Mouse (Mus musculus) embryonic facial prominence, embryonic 10.5 days (tissue): Measurements from ENCODE around the gene Fam189a1. TPM values are rescaled to one million over a fixed set of nuclear protein-coding genes. Genes with fewer than 3 reads are reported as not detected.
A peak's percentile ranks its signal among the peaks of the same experiment; 100 is the strongest.

Experiments used
- DNase-seq: peaks from one replicate; pipeline ENCODE4 v3.0.0-alpha.2; 2017; ENCODE audit warnings: low spot score
- H3K27ac ChIP-seq: fragments of 300-500 bp; sonication (generic); replicated peaks from 2 replicates; pipeline ENCODE4 v1.5.1; 2016; ENCODE audit warnings: mild to moderate bottlenecking
- H3K27me3 ChIP-seq: fragments of 300-500 bp; sonication (generic); replicated peaks from 2 replicates; pipeline ENCODE4 v1.6.1; 2016; ENCODE audit warnings: low read depth, mild to moderate bottlenecking; ENCODE audit not compliant: poor library complexity, severe bottlenecking
- H3K36me3 ChIP-seq: fragments of 300-500 bp; sonication (generic); replicated peaks from 2 replicates; pipeline ENCODE4 v1.6.1; 2016; ENCODE audit warnings: mild to moderate bottlenecking, moderate library complexity
- H3K4me1 ChIP-seq: fragments of 300-500 bp; sonication (generic); 2 replicates; pipeline ENCODE4 v1.6.1; 2016
- H3K4me3 ChIP-seq: fragments of 300-500 bp; sonication (generic); 2 replicates; pipeline ENCODE4 v1.5.1; 2016; ENCODE audit warnings: mild to moderate bottlenecking, moderate library complexity
- H3K9me3 ChIP-seq: fragments of 300-500 bp; sonication (generic); 2 replicates; pipeline ENCODE4 v1.6.1; 2016; ENCODE audit warnings: mild to moderate bottlenecking
- WGBS: fragments of 180-500 bp; shearing (Covaris S2); methylation state at CpG from one replicate; pipeline ENCODE4 v1.1.7; 2016; 5-methylcytosine and 5-hydroxymethylcytosine counted together
- polyA plus RNA-seq: library from polyadenylated mRNA; unstranded; fragments of >200 nt; fragmentation: Nextera tagmentation; extraction: Ambion mirVana; gene quantifications from 2 replicates; pipeline ENCODE4 v1.2.1, GENCODE M21; 2016

Gene Fam189a1
- polyA plus RNA-seq, 1 experiment from 2014 or later, result 0.60 TPM

DNA sequence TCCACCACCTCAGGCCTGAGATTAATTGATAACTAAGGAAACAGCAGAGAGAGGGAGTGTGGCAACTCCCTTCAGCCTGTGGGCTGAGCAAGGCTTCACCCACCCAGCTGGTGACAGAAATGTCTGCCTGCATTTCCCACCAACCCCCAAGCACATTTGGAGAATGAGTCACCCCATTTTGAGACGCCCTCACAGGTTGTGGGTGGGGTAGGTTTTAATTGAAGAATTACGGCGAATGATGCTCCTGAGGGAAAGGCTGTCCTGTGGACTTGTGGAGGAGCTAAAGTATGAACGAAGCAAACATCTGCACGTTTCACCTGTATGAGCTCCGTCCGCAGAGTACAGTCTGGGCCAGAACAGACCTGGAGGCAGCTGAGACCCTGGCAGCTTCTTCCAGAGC, 404.2 kb downstream of the Fam189a1 start:
- no peaks in the 10 kb centered on the region for H3K36me3 ChIP-seq
- no peak overlapping the region for H3K4me3 ChIP-seq
- DNase-seq, result no peak
- no peak overlapping the region for H3K27ac ChIP-seq
- H3K27me3 ChIP-seq, result no peaks in the 10 kb centered on the region
- no peaks in the 10 kb centered on the region for H3K9me3 ChIP-seq
- WGBS, result 93% methylated on average over 7 of the region's 7 CpGs
- peaks cover 8% of the 10 kb centered on the region for H3K4me1 ChIP-seq

- peak; percentile 80 for DNase-seq
- H3K27me3 ChIP-seq, result no peaks in the 10 kb centered on the region
- WGBS, result 35% methylated on average over 5 of the region's 5 CpGs
- no peak overlapping the region for H3K27ac ChIP-seq
- peaks cover 8% of the 10 kb centered on the region for H3K4me1 ChIP-seq
- no peaks in the 10 kb centered on the region for H3K9me3 ChIP-seq
- no peaks in the 10 kb centered on the region for H3K36me3 ChIP-seq
- no peak overlapping the region for H3K4me3 ChIP-seq
Measured at GRCm38 (mm10) chr7:64751465-64751864, 404.9 kb downstream of the Fam189a1 start.

DNA sequence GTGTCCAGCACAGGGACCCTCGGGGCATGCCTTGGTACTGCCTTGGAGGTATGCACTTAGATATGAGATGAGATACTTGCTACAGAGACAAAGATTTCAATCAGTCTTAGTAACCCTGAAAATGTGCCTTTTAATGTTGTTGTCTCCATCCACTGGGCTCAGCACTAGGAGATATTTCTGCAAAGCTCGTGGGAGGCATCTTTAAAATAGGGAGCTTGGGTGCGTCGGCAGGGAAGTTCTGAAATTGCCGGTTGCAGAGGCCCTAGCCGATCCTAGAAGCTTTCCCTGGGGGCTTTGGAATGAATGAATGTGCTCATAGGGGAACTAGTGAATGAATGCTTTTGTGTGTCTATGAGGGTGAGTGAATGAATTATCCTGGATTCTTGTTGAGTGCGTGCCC, 412.8 kb downstream of the Fam189a1 start:
- 89% methylated on average over 7 of the region's 7 CpGs for WGBS
- H3K9me3 ChIP-seq, result no peaks in the 10 kb centered on the region

GRCm38 (mm10) chr7:64741333-64742307, 414.8 kb downstream of the Fam189a1 start:
- Histone ChIP-seq H3K27ac (no peak overlapping the region), H3K36me3 (0 out of 2 replicates have a peak, but pooled peaks cover 2% of the 10 kb centered on the region), H3K27me3 (no peaks in the 10 kb centered on the region), H3K9me3 (no peaks in the 10 kb centered on the region), H3K4me3 (no peak overlapping the region), H3K4me1 (peaks cover 9% of the 10 kb centered on the region; the same call in 1 of the 2 replicates)
- peak; percentile 89 for DNase-seq
- 36% methylated on average over 8 of the region's 8 CpGs for WGBS

More for the DNA sequence above, 412.8 kb downstream of the Fam189a1 start:
- no peak overlapping the region for H3K4me3 ChIP-seq
- no peak for DNase-seq
- H3K27ac ChIP-seq, result no peak overlapping the region
- no peaks in the 10 kb centered on the region for H3K27me3 ChIP-seq
- H3K4me1 ChIP-seq, result peaks cover 6% of the 10 kb centered on the region; the same call in 1 of the 2 replicates
- 0 out of 2 replicates have a peak, but pooled peaks cover 2% of the 10 kb centered on the region for H3K36me3 ChIP-seq

- H3K27ac ChIP-seq, result no peak overlapping the region
Measured at GRCm38 (mm10) chr7:64739131-64739530, 417.2 kb downstream of the Fam189a1 start.

DNA sequence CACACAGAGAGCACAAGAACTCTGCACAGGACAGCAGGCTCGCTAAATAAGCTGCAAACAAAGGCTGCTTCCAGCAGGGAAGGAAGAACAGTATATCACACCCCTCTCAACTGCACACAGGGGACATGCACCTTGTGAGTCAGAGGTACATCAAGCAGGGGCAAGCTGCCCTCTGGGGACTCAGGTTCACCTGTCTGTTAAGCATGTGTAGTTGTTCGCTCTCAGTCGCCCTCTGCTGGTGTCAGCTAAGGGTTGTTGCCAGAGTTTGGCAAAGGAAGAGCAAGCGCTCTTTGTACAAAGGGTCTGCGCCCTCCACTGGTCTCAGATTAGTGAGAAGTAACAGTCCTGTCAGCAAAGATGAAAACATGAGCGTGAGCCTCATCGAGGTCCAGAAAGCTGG, 426.6 kb downstream of the Fam189a1 start:
- DNase-seq, result peak; percentile 73
- H3K4me1 ChIP-seq, result no peaks in the 10 kb centered on the region
- H3K27me3 ChIP-seq, result no peaks in the 10 kb centered on the region
- H3K4me3 ChIP-seq, result no peak overlapping the region
- H3K9me3 ChIP-seq, result no peaks in the 10 kb centered on the region
- 28% methylated on average over 7 of the region's 7 CpGs for WGBS
- H3K27ac ChIP-seq, result no peak overlapping the region
- no peaks in the 10 kb centered on the region for H3K36me3 ChIP-seq

More at GRCm38 (mm10) chr7:64739131-64739530, 417.2 kb downstream of the Fam189a1 start:
- Histone ChIP-seq H3K4me1 (peaks cover 9% of the 10 kb centered on the region; the same call in 1 of the 2 replicates), H3K4me3 (no peak overlapping the region), H3K9me3 (no peaks in the 10 kb centered on the region), H3K27me3 (no peaks in the 10 kb centered on the region), H3K36me3 (no peaks in the 10 kb centered on the region)
- no peak for DNase-seq
- WGBS, result 52% methylated on average over 11 of the region's 11 CpGs

DNA sequence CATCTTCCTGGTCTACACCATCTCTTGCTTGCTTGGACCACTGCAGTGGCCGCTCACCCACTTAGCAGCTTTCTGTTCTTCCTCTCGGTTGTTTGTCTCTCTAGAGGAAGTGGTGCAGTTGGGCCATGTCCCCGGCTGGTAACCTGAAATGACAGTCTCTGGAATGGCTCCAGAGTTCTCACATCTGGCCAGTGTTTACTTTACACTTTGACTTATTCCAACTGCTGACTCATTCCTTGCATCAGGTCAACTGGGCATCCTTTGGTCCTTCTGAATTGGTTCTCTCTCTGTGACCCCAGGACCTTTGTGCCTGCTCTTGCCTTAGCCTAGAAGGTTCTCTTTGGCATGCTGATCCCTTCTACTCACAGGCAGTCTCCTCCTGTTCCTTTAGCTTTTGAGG, 427.6 kb downstream of the Fam189a1 start:
- H3K36me3 ChIP-seq, result no peaks in the 10 kb centered on the region
- WGBS, result 80% methylated on average over 3 of the region's 3 CpGs
- no peaks in the 10 kb centered on the region for H3K27me3 ChIP-seq
- H3K27ac ChIP-seq, result no peak overlapping the region
- DNase-seq, result no peak
- no peak overlapping the region for H3K4me3 ChIP-seq
- no peaks in the 10 kb centered on the region for H3K4me1 ChIP-seq
- no peaks in the 10 kb centered on the region for H3K9me3 ChIP-seq

DNA sequence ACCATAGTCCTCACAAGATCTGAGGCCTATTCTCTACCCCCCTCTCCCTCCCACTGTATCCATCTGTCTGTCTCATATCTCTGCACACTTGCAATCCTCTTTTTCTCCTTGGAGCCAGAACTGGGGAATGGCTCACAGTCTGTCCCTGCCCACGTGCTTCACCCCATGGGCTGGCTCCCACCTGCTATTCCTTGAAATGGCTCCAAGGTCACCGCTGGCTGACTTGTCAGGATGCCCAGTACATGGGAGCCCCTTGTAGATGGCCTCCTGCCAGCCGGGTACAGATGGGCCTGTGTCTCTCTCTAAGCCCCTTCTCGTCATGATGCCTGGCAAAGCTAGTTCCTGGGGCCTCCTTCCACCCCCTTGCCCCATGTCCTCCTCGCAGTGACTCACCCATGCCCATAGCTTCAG, 428.2 kb downstream of the Fam189a1 start:
- Histone ChIP-seq H3K27me3 (no peaks in the 10 kb centered on the region), H3K36me3 (no peaks in the 10 kb centered on the region), H3K4me1 (no peaks in the 10 kb centered on the region), H3K27ac (no peak overlapping the region), H3K9me3 (no peaks in the 10 kb centered on the region), H3K4me3 (no peak overlapping the region)
- 89% methylated on average over 5 of the region's 5 CpGs for WGBS
- DNase-seq, result no peak

DNA sequence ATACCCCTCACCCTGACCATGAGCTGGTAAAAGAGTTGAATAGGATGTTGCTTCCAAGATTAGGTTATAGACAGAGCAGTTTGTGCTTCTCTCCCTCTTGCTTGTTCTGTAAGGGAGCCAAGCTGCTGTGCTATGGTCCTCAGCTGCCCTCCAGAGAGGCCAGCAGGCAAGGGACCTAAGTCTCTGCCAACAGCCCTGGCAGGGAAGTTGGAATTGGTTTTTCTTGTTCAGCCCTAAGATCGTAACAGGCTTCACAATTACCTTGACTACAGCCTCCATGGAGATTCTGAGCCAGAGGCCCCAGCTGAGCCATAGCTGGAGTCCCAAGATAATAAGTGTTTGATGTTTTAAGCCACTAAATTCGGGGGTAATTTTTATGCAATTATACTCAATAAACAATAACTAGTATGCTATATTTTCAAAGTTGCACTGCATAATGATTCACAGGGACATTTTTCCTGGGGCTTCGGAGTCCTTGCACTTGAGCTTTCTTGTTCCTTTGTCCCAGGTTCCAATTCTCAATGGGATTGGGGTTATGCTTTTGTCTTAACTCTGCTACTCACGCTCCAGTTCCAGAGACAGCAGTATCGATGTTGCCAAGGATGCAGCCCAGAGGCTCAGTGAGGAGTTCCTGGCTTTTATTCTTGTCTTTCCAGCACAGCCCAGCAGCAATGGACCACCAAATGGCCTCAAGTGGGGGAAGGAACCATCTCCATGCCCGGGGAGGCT, 430.2 kb downstream of the Fam189a1 start:
- no peaks in the 10 kb centered on the region for H3K4me1 ChIP-seq
- 85% methylated on average over 6 of the region's 6 CpGs for WGBS
- no peak overlapping the region for H3K4me3 ChIP-seq
- DNase-seq, result no peak
- no peaks in the 10 kb centered on the region for H3K27me3 ChIP-seq
- H3K36me3 ChIP-seq, result no peaks in the 10 kb centered on the region
- H3K27ac ChIP-seq, result no peak overlapping the region
- no peaks in the 10 kb centered on the region for H3K9me3 ChIP-seq

DNA sequence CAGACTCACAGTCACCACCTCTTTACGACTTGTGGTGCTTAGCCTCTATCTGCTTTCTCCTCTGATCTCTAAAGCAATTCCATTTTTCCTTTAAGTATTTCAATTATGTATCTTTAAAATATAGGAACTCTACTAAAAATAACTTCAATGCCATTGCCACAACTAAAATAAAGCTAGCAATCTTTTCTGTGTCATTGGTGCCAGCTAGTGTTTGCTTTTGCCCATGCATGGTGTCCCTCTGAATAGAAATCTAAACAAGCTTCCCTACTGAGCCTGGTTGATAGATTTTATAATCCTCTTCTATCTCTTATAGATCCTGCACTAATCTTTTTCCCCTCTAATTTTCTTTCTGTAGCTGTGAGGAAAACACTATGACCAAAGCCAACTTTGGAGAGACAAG, 432.0 kb downstream of the Fam189a1 start:
- no peak overlapping the region for H3K27ac ChIP-seq
- no peak for DNase-seq
- no peaks in the 10 kb centered on the region for H3K4me1 ChIP-seq
- no peaks in the 10 kb centered on the region for H3K9me3 ChIP-seq
- no peaks in the 10 kb centered on the region for H3K36me3 ChIP-seq
- no peak overlapping the region for H3K4me3 ChIP-seq
- no peaks in the 10 kb centered on the region for H3K27me3 ChIP-seq
- 90% methylated on average over 1 of the region's 1 CpGs for WGBS

DNA sequence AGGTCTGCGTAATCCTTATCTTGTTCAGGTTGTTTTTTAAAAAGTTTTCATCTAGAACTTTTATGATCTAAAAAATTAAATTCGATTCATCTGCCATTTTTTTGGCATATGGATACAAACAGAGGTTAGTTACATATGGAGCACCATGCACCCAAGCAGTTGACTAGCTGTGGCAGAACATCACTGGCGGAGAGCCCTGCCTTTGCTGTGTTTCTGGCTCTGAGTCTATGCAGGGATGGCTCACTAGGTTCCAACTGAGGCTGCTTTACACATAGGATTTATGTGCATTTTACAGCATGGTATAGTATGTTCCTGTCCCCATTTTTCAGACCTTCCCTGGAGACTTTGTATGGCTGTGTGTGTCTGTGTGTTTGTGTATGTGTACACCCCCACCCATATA, 433.1 kb downstream of the Fam189a1 start:
- 85% methylated on average over 3 of the region's 3 CpGs for WGBS
- no peak overlapping the region for H3K4me3 ChIP-seq
- H3K9me3 ChIP-seq, result no peaks in the 10 kb centered on the region
- no peaks in the 10 kb centered on the region for H3K36me3 ChIP-seq
- H3K4me1 ChIP-seq, result no peaks in the 10 kb centered on the region
- no peaks in the 10 kb centered on the region for H3K27me3 ChIP-seq
- no peak for DNase-seq
- H3K27ac ChIP-seq, result no peak overlapping the region

GRCm38 (mm10) chr7:64716286-64716685, 440.1 kb downstream of the Fam189a1 start:
- no peaks in the 10 kb centered on the region for H3K27me3 ChIP-seq
- H3K27ac ChIP-seq, result no peak overlapping the region
- 72% methylated on average over 2 of the region's 2 CpGs for WGBS
- DNase-seq, result no peak
- H3K36me3 ChIP-seq, result no peaks in the 10 kb centered on the region
- no peak overlapping the region for H3K4me3 ChIP-seq
- no peaks in the 10 kb centered on the region for H3K9me3 ChIP-seq
- no peaks in the 10 kb centered on the region for H3K4me1 ChIP-seq
